Mouse (Mus musculus): ENCODE results near the gene Rbm24.

- TF ChIP-seq POLR2A (IDR thresholded peaks at IDR 0.05; ENCODE audit: borderline replicate concordance, insufficient read depth, low read length): no peak
- no peak for TF ChIP-seq CTCF (IDR thresholded peaks at IDR 0.05; ENCODE audit: borderline replicate concordance, insufficient read depth, low read depth, low read length)
Observed at GRCm38 (mm10) chr13:46451548-46451947, 33.3 kb downstream of the Rbm24 start.

Measured in cerebellum, adult 2 months (tissue).